Mouse (Mus musculus): ENCODE measurements around the gene Adgrd1. TPM values are rescaled to one million over a fixed set of nuclear protein-coding genes. Genes with fewer than 3 reads are reported as not detected.

Adgrd1 gene
- total and polyA plus RNA-seq, 3 experiments = 0.27 to 0.56 TPM; not detected in 1

DNA sequence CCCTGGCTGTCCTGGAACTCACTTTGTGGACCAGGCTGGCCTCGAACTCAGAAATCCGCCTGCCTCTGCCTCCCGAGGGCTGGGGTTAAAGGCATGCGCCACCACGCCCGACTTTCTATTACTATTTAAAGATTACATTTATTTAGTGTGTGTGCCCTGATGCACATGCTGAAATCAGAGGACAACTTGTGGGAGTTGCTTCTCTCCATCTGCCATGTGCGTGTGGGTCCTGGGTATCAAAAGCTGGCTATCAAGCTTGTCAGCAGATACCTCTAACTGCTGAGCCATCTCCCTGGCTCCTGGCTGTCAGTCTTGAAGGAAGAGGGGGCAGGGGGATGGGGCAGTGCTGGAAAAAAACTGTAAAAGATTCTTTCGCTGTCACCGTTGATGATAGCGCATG lies 11.4 kb upstream of the Adgrd1 start:
- no peaks in the 10 kb centered on the region for H3K9me3 ChIP-seq (replicated peaks; ENCODE audit: insufficient read depth, low read length)
- no peak overlapping the region for H3K27ac ChIP-seq (ENCODE audit: control insufficient read depth, low read depth, low read length)
- no peaks in the 10 kb centered on the region for H3K4me1 ChIP-seq (ENCODE audit: control insufficient read depth in 1 of 2, insufficient read depth in 2 of 2, low read length in 2 of 2)
- no peaks in the 10 kb centered on the region for H3K36me3 ChIP-seq (ENCODE audit: control insufficient read depth in 1 of 2, insufficient read depth in 2 of 2, low read length in 2 of 2)
- no peak overlapping the region for H3K9ac ChIP-seq (ENCODE audit: control insufficient read depth, low read depth, low read length, poor library complexity, severe bottlenecking)
- H3K79me2 ChIP-seq (ENCODE audit: control insufficient read depth, insufficient read depth, low read length, poor library complexity) = no peaks in the 10 kb centered on the region
- DNase-seq (ENCODE audit: low read depth, low spot score) = no peak
- no peaks in the 10 kb centered on the region; a peak in 1 of 4 replicates for H3K27me3 ChIP-seq (ENCODE audit: control insufficient read depth in 1 of 2, insufficient read depth in 2 of 2, low read length in 2 of 2)
- no peak overlapping the region for H3K4me3 ChIP-seq (ENCODE audit: control insufficient read depth in 1 of 2, insufficient read depth in 1 of 2, low read depth in 2 of 2, low read length in 2 of 2)
- TF ChIP-seq ELF1 (IDR thresholded peaks at IDR 0.05; ENCODE audit: low read depth, low read length) = no peak
- TF ChIP-seq SIN3A (IDR thresholded peaks at IDR 0.05; ENCODE audit: low read length) = no peak
- TF ChIP-seq TBP (IDR thresholded peaks at IDR 0.05; ENCODE audit: low read depth, low read length) = no peak
- no peak for TF ChIP-seq UBTF (IDR thresholded peaks at IDR 0.05; ENCODE audit: borderline replicate concordance, insufficient read depth, low read depth, low read length)
- TF ChIP-seq NELFE (IDR thresholded peaks at IDR 0.05; ENCODE audit: low read depth, low read length) = no peak
- no peak for TF ChIP-seq RCOR1 (IDR thresholded peaks at IDR 0.05; ENCODE audit: low read depth, low read length)
- TF ChIP-seq GATA1 (IDR thresholded peaks at IDR 0.05; ENCODE audit: low read depth, low read length) = no peak
- no peak for TF ChIP-seq MAFK (IDR thresholded peaks at IDR 0.05; ENCODE audit: borderline replicate concordance, low read depth, low read length)
- no peak for TF ChIP-seq MAX (IDR thresholded peaks at IDR 0.05; ENCODE audit: low read length)
- TF ChIP-seq RAD21 (IDR thresholded peaks at IDR 0.05; ENCODE audit: low read depth, low read length) = no peak
- no peak for TF ChIP-seq MYC (IDR thresholded peaks at IDR 0.05; ENCODE audit: low read depth, low read length)
- no peak for TF ChIP-seq TAL1 (IDR thresholded peaks at IDR 0.05; ENCODE audit: low read length)
- TF ChIP-seq USF1 (IDR thresholded peaks at IDR 0.05; ENCODE audit: low read depth, low read length) = no peak
- no peak for TF ChIP-seq ETS1 (IDR thresholded peaks at IDR 0.05; ENCODE audit: low read depth, low read length)
- TF ChIP-seq ZKSCAN1 (IDR thresholded peaks at IDR 0.05; ENCODE audit: low read depth, low read length) = no peak
- TF ChIP-seq TCF12 (IDR thresholded peaks at IDR 0.05; ENCODE audit: low read depth, low read length) = no peak

DNA sequence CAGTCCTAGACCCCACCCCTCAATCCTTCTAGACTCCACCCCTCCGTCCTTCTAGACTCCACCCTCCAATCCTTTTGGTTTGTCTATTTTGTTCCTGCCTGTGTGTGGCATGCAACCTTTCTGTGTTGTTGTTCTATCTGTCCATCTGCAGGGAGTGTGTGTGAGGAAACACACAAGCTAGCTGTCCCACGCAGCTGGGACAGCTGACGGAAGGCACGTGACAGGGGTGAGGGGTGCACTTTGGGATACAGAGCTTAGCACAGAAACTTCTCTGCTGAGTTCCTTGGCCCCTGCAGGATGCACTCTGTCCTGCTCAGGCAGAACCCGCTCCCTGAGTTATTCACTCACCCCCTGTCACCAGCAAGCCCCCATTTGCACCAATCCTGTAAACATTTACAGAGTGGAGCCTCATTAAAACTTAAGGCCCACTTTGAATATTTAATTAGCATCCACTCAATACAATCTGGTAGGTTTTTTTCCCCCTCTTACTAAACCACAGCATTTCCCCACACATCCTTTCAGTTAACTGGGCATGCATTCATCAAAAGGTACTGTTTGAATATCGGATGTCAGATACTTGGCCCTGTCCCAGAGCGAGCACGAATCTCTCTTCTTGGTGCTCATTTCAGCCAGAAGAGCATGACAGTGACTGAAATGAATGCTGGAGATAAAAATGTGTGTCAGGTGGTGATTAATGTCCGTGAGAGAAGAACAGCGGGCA lies 4.0 kb upstream of the Adgrd1 start:
- Histone ChIP-seq H3K4me1 (ENCODE audit: control insufficient read depth in 1 of 2, insufficient read depth in 2 of 2, low read length in 2 of 2) (no peaks in the 10 kb centered on the region), H3K27me3 (ENCODE audit: control insufficient read depth in 1 of 2, insufficient read depth in 2 of 2, low read length in 2 of 2) (no peaks in the 10 kb centered on the region), H3K36me3 (ENCODE audit: control insufficient read depth in 1 of 2, insufficient read depth in 2 of 2, low read length in 2 of 2) (no peaks in the 10 kb centered on the region), H3K79me2 (ENCODE audit: control insufficient read depth, insufficient read depth, low read length, poor library complexity) (no peaks in the 10 kb centered on the region), H3K4me3 (ENCODE audit: control insufficient read depth in 1 of 2, insufficient read depth in 1 of 2, low read depth in 2 of 2, low read length in 2 of 2) (no peak overlapping the region), H3K9me3 (replicated peaks; ENCODE audit: insufficient read depth, low read length) (no peaks in the 10 kb centered on the region), H3K27ac (ENCODE audit: control insufficient read depth, low read depth, low read length) (no peak overlapping the region), H3K9ac (ENCODE audit: control insufficient read depth, low read depth, low read length, poor library complexity, severe bottlenecking) (no peak overlapping the region)
- no peak for DNase-seq (ENCODE audit: low read depth, low spot score)
- TF ChIP-seq NRF1 (IDR thresholded peaks at IDR 0.05; ENCODE audit: insufficient read depth, low read depth, low read length, poor library complexity, severe bottlenecking) (no peak), RCOR1 (IDR thresholded peaks at IDR 0.05; ENCODE audit: low read depth, low read length) (no peak), SMC3 (IDR thresholded peaks at IDR 0.05; ENCODE audit: low read depth, low read length) (no peak), E2F4 (IDR thresholded peaks at IDR 0.05; ENCODE audit: borderline replicate concordance, low read depth, low read length) (no peak), MAFK (IDR thresholded peaks at IDR 0.05; ENCODE audit: borderline replicate concordance, low read depth, low read length) (no peak), GABPA (IDR thresholded peaks at IDR 0.05; ENCODE audit: low read depth, low read length) (no peak), CHD2 (IDR thresholded peaks at IDR 0.05; ENCODE audit: low read length) (no peak), SIN3A (IDR thresholded peaks at IDR 0.05; ENCODE audit: low read length) (no peak)

All from MEL (cell line).